Mouse (Mus musculus) G1E-ER4 (cell line): Measurements from ENCODE around the gene Gtf2ird1. TPM values are rescaled to one million over a fixed set of nuclear protein-coding genes. Genes with fewer than 3 reads are reported as not detected.

Source experiments
- GATA1 ChIP-seq: IDR thresholded peaks from one replicate; pipeline ENCODE4 v1.8.0; 2012; ENCODE audit warnings: low read length, inconsistent platforms
- polyA plus RNA-seq: library from polyadenylated mRNA; stranded (reverse); fragments of >175 nt; gene quantifications from 2 replicates; pipeline ENCODE4 v1.2.3, GENCODE M21; 2012

The Gtf2ird1 gene
- polyA plus RNA-seq, 1 experiment = 0.95 TPM

DNA sequence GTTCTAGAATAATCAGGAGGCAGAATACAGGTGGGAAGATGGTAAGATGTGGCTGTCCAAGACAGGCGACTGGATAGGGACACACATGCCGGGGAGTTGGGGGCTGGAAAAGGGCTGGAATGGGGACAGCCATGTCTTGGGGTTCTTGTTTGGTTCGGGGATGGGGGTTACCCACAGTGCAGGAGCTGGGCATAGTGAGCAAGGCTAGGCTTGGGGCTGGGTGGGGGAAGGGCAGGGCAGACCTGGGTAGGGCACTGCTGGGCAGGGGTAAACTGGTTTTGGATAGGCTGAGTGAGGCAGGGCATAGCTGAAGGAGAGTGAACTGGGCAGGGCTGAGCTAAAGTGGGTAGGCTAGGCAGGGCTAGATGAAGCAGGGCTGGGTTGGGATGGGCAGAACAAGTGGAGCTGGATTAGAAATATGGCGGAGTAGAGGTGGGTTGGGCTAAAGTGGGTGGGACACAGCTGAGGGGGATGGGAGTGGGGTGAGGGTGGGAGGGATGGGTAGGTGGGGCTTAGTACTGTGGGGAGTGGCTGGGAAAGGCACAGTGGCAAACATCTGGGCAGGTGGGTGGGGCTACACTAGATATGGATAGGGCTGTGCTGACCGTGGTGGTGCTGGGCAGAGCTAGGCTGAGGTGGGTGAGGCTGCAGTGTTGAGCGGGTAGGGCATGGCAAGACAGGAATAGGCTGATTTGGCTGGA lies 46.8 kb downstream of the Gtf2ird1 start:
- TF ChIP-seq GATA1 = no peak

DNA sequence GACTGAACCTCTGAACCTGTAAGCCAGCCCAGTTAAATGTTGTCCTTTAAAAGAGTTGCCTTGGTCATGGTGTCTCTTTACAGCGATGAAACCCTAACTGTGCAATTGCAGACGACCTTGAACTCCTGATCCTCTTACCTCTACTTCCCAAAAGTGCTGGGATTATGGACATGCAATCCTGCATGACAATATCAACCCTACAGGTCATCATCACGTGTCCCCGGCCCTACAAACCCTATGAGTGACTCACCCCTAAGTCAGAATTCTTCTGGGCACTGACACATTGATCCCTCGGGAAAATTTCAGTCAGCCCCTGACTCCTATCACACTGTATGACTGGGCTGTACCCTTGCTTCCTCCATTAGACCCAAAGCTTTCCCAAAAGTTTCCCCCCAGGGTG lies 48.4 kb downstream of the Gtf2ird1 start:
- TF ChIP-seq GATA1 = no peak

DNA sequence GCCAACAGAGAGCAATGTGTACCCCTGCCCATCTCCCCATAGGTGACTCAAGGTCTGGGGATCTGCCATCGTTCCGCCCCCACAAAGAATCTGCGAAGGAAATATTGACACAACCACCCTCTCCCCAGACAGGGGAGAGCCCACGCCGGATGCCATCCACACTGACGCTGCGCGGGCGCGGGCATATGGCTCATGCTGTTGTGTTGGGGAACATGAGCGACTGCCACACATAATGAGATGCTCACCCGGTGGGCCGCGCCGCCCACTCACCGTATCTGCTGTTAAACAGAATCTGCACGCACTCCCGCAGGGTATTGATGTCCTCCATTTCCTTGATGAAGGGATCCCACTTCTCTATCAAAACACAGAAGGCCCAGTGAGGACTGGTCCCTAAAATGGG lies 54.7 kb downstream of the Gtf2ird1 start:
- no peak for TF ChIP-seq GATA1

DNA sequence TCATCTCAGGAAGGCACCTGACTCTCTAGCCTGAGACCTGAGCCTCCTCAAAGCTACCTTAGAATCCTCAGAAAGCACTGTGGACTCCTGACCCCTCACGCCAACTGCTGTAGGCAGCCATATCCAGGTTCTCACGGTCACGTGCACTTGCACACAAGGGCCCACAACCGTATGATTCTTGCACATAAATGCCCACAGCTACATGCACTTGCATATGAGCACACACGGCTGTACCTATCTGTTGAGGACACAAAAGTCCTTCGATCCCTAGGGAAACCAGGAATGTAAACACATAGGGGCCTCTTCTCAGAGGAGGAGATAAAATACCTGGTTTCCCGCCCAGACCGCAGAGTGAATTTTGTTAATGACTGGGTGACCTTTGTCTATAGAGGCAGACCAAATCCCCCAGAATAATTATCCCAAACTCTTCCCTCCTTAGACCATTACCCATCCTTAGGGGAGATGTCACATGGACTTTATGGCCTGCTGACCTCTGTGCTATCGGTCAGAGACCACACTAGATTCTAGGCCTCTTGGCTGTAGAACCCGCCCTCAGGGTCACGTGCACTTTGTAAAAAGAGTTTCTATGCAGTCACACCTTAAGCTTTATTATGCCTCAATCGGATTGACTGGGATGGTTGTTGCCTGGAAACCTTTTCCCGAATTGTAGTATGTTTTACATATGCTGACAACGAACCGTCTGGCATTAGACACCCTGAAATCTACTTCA lies 58.9 kb downstream of the Gtf2ird1 start:
- no peak for TF ChIP-seq GATA1

DNA sequence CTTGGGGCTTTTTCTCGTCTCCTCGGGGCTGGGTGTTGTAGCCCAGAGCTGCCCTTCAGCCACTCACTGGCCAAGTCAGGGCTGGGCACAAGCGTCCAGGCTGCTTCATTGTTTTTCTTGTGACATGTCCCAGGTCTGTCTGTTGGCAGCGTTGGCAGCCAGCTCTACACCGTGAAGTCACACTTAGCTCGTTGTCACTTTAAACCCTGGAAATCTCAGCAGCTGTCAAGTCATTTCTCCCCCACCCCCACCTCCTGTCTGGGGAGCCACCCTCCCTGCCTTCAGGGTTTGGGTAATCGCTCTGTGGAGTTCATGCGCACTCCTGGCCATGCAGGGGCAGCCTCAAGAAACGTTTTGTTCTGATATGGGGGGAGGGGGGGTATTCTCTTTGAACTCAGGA lies 60.0 kb downstream of the Gtf2ird1 start:
- no peak for TF ChIP-seq GATA1

DNA sequence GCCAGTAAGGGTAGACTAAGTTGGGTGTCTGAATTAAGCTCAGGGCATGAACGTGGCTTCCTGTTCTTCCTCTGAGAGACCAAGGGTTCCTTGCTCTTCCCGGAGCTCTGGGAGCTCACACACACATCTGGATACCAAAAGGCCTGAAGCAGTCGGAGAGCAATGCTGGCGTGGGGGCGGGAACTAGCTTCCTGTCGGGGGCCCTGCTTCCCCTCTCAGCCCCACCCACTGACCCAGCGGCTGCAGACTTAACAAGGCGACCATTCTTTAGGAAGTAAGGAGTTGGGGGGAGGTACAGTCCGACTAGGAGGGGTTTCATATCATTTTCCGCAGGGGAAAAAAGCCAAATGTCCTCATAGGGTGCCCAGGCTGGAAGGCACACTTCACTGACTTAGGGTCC lies 61.9 kb downstream of the Gtf2ird1 start:
- no peak for TF ChIP-seq GATA1

DNA sequence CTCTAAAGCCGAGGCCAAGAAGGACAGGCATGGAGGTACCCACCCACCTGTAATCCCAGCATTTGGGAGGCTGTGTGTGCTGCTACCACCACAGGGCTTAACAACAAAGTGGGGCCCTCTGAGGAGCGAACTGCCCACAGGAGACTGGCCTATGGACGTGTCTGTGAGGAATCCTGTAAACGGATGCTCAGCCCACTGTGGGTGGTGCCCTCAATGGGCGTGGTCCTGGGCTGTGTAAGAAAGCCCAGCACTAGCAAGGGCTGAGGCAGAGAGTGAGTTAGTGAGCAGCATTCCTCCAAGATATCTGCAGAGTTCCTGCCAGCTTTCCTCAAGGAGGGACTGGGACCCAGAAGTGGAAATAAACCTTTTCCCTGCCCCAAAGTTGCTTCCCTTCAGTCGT lies 62.9 kb downstream of the Gtf2ird1 start:
- TF ChIP-seq GATA1 = no peak

DNA sequence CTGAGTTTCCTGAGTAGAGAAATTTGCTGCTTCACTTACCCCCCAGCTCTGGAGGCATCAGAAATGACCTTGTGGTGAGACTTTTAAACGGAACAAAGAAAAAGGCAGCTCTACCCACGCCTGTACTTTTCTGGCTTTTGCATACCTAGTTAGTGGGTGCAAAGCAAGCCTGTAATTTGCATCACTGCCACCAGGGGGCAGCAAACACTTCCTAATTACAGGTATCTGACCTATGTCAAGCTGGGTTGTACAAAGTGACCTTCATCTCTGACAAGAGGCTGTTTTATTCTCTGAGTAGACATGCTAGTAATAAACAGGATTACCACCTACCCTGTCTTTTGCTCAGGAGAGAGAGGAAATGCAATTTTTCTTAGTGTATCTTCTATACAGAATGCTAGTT lies 71.4 kb downstream of the Gtf2ird1 start:
- no peak for TF ChIP-seq GATA1

DNA sequence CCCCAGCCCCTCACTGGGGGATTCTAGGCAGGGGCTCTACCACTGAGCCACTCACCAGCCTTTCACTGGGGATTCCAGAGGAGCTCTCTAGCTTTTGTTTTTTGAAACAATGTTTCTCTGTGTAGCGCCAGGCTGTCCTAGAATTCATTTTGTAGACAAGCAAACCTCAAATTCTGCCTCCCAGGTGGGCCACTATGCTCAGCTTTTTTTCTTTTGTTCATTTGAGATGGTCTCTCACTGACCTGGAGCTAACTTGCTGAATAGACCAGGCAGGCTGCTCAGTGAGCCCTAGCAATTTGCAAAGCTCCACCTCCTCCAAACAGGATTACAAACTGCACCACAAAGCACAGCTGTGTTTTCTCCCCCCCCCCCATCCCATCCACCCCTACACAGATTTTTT lies 81.3 kb downstream of the Gtf2ird1 start:
- TF ChIP-seq GATA1 = no peak

DNA sequence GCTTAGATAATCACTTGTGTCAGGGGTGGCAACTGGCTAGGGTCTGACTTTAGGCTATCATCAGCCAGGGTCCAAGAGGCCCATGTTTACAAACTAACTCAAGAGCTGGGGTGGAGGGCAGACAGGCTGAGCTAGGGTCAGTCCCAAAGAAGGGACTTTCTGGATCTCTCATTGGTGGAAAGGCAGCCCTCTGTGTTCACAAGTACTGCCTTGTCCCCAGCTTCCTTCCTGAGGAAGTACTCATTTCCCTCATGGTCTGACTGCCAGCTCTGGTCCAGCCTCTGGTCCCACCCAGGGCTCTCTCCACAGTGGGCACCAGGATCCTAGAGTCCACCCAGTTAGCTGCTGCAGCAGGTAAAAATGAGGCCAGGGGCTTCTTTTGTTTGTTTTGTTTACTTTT lies 82.0 kb downstream of the Gtf2ird1 start:
- no peak for TF ChIP-seq GATA1

DNA sequence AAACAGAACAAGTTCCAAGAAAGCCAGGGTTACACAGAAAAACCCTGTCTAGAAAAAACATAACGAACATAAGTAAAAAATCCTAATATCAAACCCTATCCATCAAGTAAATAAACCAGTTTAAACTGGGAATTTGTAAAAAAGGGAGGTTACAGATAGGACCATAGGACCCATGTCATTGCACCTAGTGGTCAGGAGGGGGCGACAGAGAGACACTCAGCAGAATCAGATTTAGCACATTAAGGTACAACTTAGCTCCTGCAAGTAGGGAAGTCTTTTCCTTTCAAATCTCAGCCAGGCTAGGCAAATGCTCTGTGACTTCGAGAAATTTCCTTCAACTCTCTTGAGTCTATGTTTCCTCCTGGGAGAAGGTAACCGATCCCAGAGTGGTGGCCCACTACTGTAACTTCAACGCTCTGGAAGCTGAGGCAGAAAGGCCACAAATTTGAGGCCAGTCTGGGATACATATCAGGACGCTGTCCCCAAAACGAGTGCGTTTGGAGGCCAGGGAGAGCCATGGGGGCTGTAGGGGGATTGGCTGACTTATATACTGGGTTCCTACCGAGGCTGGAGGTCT lies 82.5 kb downstream of the Gtf2ird1 start:
- no peak for TF ChIP-seq GATA1

DNA sequence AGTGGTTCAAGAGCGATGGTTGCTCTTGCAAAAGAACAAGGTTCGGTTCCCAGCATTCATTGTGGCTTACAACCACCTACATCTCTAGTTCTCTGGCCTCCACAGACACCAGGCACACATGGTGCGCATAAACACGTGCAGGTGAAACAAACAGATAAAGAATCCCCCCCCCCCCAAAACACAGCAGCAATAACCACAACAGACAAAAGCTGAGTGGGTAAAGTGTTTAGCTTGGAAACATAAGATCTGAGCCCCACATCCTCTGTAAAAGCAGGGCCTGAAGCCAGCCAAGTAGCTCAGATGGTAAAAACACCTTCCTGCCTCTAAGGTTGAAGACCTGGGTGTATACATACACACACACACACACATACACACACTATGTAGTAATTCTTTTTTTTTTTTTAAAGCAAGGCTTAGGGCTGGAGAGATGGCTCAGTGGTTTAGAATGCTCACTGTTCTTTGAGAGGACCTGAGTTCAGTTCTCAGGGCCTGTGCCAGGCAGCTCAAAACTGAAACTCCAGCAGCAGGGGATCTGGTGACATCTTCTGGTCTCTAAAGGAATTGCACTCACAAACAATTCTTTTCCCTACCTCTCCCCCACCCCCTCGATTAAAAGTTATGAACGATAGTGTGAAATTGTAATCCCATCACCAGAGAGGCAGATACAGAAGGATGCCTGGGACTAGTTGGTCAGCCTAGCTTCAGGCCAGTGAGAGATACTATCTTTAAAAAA lies 83.4 kb downstream of the Gtf2ird1 start:
- TF ChIP-seq GATA1 = no peak

DNA sequence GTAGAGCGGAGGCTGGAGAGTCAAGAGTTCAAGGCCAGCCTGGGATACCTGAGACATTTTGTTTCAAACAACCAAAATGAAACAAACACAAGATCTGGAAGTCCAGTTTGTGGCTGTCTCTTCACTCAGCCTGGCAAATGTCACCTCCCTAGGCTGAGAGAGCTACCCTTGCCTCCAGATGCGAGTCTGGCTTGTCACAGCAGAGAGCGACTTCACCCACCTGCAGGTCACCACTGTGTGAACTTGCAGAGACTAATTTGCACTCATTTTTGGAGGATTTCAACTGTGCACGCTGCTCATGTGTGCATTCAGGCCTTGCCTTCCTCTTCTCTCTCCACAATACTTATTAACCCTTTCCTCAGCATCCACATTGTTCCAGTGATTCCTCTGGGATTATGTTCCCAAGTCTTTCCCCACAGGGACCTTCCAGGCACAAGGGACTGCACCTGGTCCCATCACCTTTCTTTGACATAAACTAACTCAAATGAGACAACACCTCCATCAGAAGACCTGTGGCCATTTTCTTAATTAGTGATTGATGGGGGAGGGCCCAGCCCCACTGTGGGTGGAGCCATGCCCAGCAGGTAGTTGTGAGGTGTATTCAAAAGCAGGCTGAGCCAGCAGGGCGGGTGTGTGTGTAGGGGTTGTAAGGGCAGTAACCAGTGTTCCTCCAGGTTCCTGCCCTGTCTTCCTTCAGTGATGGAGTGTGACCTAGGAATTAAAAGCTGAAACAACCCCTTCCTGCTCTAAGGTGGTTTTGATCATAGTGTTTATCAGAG lies 84.8 kb downstream of the Gtf2ird1 start:
- no peak for TF ChIP-seq GATA1

DNA sequence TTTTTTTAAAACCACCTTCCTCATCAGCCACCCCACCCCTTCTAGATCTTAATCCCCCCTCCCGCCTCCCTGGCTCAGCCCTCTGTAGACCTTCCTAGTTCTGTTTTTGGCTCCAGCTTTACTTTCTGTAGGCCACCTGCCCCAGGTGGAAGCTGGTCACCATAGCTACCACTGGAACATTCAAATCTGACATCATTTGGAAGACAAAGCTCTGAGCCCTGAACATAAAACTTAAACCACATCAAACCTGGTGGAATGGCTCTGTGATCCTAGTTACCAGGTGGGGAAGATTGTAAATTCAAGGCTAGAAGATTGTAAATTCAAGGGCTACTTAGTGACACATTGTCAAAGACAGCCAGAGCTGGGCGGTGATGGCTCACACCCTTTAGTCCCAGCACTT lies 85.7 kb downstream of the Gtf2ird1 start:
- TF ChIP-seq GATA1 = no peak

DNA sequence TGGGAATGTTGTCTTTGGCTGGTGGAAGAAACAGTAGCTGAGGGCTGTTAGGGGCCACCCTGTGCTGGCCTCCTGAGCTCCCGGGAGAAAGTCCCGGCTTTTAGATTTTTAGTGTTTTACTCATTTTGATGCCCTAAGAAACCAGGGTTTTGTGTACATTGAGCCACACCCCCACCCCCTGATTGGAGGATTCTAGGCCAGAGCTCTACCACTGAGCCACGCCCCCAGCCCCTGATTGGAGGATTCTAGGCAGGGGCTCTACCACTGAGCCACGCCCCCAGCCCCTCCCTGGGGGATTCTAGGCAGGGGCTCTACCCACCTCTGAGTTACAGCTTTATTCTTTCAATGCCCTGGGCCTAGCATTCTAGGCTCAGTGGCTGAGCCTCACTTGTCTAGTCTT lies 97.4 kb downstream of the Gtf2ird1 start:
- no peak for TF ChIP-seq GATA1
